Mouse (Mus musculus) c-Kit-positive CD71-positive TER-119-negative erythroid progenitor cells, embryonic 14.5 days (primary cell): ENCODE results near the gene Zfp36l2.
A peak's percentile ranks its signal among the peaks of the same experiment; 100 is the strongest.
"Not testable (repeated sequence)": the region's sequence is repeated elsewhere in the genome, so short reads cannot be mapped to it uniquely, and the experiment has no call there.

ENCODE experiments used
- DNase-seq: peaks from one replicate; pipeline ENCODE4 v3.0.0-alpha.2; 2013; ENCODE audit warnings: low read depth

Gene Zfp36l2

DNA sequence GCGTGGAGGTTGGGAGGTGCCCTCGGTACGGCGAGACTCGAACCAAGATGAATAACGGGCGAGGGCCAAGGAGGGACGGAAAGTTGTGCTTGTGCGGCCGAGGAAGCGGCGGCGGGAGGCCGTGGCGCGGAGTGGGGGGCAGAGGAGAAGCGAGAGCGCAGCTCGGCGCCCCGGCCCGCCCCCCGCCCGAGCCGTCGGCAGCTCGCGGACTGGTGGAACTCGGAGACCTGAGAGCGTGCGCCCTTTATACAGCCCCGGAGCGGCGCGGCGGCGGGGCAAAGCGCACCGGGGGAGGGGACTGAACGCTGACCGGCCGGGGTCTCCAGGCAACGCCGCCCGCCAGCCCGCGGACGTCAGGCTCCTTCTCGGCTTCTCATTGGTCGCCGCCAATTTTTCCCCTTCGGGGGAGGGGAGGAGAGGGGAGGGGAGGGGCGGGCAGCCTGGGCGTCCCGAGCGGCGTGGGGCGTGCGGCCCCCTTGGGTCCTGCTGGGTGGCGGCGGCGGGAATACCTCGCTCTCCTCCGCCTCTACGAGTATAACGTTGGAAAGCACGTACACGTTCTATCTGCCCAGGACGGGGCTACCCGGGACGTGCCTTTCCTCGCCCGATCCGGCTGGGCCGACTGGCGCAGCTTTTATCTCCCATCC lies at the start of gene Zfp36l2:
TSS of gene Zfp36l2 (minus strand) at position 221 of the 647 bp plus-strand sequence.
- DNase-seq, result peak; percentile 77

DNA sequence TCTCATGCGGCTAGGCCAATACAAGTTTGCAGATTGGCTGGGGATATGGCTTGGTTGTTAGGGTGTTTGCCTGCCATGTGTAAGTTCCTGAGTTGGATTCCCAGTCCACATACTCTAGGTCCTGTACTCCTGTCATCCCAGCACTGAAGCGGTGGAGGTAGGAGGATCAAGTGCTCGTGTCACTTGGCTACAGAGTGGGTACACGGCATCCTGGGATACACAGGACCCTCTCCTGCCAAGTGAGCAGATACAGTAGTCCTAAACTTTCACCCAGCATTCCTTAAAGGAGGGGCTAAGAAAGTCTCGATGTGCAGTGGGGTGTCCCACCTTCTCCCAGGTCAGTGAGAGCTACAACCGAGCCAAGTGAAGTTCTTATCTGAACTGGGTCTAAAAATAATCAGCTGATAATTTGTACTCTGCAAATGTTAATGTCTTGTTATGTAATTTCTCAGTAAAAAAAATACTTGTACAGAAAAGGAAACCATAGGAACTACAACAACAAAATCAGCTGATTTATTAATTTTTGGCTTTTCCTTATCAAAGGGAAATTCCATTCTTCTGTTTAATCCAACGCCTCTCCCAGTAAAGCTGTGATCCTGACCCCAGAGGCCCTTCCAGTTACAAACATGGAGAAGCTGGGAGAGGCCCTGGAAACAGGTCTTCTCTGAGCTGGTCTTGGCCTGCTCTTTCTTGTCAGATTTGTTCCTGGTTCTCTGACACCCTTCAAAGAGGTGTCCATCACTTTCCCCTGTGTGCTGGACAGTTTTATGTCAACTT lies 49.2 kb upstream of the Zfp36l2 start:
- no peak for DNase-seq

DNA sequence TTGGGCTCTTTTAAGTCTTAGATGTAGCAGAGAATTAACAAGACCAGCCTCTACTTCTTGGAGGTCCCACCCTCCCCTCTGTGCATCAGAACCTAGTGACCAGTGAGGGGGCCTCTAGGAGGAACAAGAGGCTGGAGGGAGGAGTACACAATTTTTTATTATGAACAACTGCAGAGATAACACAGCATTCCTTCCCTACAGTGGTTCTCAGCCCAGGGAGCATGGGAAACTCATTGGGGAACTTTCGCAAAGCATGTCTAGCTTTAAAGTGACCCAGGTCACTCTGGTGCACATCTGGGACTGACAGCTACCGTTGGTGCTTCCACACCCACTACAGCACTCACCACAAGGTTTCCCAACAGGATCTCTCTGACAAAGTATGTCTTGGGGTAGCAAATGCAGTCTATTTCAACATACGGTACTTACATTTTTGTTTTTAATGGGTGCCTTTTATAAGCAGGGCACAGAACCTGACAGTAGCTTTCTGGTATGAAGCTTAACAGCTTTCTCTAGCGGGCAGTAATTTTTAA lies 47.7 kb upstream of the Zfp36l2 start:
- no peak for DNase-seq

DNA sequence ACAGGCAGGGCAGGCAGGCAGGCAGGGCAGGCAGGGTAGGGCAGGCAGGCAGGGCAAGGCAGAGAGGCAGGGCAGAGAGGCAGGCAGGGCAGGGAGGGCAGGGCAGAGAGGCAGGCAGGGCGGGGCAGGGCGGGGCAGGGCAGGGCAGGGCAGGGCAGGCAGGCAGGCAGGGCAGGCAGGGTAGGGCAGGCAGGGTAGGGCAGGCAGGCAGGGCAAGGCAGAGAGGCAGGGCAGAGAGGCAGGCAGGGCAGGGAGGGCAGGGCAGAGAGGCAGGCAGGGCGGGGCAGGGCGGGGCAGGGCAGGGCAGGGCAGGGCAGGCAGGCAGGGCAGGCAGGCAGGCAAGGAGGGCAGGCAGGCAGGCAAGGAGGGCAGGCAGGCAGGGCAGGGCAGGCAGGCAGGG lies 47.0 kb upstream of the Zfp36l2 start:
- not testable (repeated sequence) for DNase-seq

DNA sequence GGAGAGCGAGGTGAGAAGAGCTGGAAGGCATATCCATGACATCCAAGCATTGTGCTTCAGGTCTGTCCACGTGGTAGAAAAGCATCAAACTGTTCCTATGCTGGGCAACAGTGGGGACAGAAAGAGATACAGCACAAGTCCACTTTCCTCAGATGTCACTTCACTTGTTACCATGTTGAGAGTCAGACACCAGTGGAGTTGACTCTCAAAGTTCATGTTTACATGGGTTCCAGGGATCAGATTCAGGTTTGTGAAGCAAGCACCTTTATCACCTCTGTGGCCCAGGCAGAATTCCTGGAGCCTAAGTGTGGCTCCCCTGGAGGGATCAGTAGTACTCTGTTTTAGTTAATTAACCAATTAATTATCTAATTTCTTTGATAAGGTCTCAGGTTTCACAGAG lies 46.0 kb upstream of the Zfp36l2 start:
- DNase-seq, result no peak

DNA sequence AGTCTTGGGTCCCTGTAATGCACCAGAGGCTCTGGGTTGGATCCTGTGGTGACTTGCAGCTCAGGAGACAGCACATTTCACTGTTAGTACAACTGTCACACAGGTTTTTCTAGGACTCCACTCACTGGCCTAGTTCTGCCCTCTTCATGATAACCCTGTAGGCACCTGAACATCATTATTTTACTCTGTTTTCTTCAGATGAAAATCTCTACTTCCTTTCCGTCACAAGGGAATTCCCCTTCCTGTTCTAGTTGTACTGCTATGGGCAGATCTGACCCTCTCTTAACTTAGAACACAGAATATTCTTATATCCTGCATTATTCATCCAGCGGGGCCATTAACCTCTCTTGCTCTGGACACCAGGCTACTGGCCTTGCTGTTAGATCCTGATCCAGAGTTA lies 43.6 kb upstream of the Zfp36l2 start:
- no peak for DNase-seq

DNA sequence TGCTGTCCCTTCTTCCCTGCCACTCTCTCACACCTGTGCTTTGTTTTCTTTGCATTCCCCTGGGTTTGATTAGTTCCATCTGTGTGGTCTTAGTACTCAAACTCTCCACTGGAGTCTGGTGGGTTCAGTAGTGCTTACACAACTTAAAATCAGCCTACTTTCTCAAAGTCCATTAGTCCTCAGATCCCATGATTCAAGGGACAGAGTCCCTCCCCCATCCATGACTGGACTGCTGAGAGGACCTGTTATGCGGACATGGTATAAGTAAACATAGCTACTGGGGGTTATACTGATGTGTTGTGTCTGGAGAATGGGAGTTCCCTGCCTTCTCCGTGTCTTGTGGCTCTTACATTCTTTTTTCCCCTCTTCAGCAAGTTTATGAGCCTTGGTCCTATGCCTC lies 40.5 kb upstream of the Zfp36l2 start:
- DNase-seq, result no peak

DNA sequence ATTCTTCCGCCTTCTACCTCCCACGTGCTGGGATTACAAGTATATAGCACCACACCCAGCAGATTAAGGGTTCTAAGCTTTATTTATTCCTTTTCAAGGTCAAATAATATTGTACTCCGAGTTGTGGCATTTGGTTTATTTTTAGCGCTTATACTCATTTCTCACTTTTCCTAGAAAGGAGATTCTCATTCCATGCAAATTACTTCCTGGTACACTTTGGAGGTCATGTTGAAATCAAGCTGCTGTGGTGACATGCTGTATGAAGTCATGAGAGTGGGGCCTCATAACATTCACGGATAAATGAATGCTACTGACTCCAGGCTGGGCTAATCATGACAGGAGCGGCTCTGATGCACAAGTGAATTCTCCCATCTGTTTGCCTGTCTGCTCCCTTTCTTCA lies 38.9 kb upstream of the Zfp36l2 start:
- DNase-seq, result no peak

DNA sequence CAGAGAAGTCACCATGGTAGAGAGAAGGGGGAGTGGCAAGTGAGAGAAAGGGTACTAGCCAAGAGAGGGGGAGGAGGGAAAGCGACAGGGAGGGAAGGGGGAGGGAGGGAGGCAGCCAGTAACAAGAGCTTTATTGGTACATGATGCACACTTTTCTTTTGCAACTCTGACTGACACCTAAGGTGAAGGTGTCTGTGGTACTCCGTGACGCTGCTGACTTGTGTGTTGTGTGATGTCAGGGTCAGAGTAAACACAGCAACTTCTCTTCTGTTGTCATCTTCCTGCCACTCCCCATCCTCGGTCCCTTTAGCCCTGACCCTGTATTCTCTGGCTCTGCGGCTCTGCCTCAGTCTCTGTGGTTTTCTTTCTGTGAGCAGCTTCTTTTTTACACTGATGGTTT lies 38.5 kb upstream of the Zfp36l2 start:
- DNase-seq, result no peak

DNA sequence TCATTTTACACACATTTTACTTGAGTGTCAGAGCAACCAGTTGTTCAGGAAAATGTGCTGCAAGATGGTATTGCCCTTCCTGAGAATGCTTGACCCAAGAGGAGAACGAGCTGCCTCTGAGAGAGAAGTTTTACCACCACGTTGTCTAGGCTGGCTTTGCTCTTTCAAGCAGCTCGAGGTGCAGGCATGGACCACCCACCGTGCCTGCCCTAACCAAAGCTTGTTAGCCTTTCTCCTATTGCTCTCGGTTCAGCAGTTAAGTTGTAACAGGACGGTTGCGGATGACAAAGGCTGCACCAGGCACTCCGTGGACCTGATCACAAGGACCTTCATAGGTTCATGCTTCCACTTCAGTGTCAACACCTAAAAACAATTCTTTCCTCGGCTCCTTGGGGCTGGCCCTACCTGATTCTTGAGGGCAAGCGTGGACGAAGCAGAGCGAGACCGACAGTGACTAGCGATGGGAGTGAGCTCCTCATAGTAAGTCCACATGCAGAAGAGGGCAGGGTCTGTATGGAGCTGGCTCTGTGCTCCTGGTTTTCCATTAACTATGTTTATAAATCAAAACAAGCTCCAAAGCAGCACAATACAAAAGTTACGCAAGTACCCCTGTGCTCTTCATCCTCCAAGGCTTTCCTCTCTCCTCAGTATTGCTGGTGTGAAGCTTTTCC lies 36.6 kb upstream of the Zfp36l2 start:
- DNase-seq, result no peak

DNA sequence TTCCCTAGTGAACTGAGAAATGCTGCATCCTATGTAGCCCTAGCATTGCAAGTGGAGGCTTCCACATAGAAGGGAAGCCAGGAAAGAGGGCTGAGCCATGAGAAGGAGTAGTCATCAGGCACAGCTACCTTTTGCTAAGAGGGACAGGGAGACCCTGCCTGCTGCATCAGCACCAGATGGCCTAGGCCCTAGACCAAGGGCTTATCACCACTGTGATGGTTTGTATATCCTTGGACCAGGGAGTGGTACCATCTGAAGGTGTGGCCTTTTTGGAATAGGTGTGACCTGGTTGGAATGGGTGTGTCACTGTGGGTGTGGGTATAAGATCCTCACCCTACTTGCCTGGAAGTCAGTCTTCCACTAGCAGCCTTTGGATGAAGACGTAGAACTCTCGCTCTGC lies 31.1 kb upstream of the Zfp36l2 start:
- not testable (repeated sequence) for DNase-seq

DNA sequence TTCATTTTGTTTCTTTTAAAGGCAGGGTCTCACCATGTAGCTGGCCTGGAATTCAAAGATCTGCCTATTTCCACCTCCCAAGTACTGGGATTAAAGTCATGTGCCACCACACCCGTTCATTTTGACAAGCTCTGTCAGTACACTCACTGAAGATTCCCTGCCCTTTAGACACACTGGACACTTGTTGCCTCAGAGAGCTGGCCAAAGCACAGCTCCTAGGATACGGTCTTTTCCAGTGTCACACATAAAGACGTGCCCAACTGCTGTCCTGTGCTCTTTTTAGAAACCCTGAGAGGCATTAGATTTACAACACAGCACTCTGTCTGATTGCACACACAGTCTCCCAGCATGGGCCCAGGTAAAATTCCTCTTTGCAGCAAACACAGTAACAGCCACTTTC lies 29.9 kb upstream of the Zfp36l2 start:
- no peak for DNase-seq

DNA sequence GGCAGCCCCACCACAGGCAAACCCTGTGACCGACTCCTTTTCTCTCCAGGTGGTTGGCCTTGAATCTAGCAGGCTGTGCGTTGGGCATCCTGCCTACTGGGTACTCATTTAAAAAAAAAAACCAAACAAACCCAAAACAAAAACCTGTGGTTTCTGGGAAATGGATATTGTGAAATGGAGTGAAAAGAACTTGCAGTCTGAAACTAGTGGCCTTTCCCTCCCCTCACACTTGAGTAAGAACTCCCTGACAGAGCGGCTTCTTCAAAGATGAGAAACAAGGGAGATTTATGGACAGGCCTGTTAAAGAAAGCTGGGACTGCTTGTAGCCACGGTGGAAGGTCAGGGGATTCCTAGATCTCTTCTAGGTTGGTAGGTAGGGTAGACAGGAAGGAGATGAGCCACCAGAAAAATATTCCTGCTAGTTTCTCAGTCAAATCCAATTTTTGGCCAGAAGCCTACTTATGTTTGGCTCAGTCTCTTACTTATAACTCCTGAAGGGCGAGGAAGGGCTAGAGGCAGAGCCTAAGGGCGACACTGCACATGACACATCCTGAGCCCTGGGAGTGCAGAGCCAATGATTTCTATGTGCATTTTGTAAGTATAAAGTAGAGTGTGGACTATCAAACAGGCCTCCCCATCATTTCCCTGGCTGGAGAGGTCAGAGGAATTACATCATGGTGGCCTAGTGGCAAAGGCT lies 27.7 kb upstream of the Zfp36l2 start:
- DNase-seq, result no peak

DNA sequence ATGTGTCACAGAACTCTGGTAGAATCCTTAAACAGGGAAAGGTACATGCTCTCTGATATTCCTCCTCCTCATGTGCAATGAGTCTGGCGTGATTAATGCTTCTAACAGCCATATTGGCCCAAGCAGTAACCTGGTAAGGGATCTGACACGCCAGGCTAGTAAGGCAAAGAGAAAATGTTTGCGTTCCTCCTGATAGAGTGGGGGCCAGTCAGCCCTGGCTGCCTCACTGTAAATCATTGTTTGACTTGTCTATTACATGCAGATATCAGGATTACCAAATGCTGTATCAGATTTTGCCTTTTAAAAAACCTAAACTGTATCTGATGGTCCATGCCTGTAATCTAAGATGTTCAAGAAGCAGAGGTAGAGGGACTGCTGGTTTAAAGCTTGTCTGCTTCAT lies 25.7 kb upstream of the Zfp36l2 start:
- no peak for DNase-seq

DNA sequence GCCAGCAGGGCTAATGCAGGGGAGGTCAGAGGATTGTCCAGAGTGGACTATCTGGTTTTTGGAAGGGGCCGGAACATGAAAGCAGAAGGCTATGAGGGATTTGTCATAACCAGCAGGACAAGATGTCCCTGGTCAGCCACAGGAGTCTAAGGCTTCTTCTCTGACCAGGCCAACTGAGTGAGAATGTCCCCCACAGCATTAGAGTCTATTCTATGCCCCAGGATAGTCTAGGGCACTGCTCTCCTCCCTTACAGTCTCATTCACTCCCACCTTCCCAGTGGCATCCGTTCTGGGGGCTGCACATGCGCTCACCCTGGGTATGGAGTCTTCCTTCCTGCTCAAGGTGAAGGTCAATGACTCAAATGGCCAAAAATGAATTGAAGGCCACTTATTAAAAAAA lies 19.9 kb upstream of the Zfp36l2 start:
- no peak for DNase-seq

DNA sequence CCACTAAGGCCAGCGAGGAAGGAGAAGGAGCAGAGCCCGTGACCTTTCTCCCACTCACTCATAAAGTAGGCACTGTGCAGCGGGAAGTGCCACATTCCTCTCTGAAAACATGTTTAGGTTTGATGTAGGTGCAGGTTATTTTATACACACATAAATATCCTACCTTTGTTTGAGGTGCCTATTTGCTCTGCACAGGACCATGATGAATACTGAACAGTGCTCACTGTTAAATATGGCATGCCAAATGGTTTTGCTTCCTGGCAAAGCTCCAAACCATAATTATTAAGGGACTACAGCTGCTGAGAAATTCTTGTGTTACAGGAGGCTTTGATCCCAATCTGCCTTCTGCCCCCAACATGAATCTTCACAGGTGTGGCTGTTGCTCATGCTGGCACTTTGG lies 18.5 kb upstream of the Zfp36l2 start:
- no peak for DNase-seq

DNA sequence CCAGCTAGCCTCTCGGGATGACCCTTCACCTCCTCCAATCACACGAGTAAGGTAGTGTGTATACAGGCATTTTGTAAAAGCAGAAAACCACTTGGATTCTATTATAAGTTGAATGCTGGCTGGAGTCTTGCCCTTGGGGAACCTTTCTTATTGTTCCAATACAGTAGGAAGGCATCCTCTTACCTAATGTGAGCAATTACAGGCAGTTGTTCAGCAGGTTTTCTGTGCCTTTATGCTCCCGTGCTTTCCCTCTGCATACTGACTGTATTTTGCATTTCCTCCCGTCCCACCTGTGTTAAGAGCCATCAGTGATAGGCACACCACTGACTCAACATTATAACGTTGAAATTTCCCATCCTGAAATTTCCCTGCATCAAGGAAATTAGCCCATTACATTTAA lies 17.2 kb upstream of the Zfp36l2 start:
- no peak for DNase-seq

DNA sequence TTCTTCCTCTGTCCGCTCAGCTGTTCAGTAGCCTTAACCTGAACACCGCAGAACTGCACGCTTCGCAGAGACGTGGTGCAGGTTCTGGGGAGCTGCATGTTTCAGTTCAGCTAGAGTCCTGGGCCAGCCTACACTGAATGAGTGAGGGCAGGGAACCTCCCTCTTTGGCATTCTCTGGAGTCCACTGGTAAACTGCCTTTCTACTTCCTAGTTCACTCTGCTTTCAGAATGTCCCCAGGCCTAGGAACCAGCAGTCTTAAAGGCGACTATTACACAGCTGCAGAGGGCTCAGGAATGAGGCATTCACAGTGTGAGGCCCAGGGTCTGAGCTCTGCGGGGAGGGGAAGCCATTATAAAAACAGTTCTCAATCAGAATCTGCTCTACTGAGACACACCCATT lies 15.6 kb upstream of the Zfp36l2 start:
- DNase-seq, result no peak

DNA sequence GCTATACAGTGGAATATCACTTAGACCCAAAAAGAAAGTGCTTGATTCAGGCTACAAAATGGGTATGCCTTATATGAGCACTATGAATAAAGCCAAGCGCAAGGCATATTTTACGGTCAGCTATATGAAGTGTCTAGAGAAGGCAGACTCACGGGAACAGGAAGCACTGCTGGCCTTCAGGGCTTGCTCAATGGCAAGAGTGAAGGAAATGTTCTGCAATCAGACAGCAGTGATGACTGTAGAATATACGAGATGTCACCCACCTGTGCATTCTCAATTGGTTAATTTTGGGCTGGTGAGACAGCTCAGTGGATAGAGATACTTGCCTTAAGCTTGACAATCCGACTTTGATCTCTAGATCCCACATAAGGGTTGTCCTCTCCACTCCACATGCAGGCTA lies 13.4 kb upstream of the Zfp36l2 start:
- no peak for DNase-seq

DNA sequence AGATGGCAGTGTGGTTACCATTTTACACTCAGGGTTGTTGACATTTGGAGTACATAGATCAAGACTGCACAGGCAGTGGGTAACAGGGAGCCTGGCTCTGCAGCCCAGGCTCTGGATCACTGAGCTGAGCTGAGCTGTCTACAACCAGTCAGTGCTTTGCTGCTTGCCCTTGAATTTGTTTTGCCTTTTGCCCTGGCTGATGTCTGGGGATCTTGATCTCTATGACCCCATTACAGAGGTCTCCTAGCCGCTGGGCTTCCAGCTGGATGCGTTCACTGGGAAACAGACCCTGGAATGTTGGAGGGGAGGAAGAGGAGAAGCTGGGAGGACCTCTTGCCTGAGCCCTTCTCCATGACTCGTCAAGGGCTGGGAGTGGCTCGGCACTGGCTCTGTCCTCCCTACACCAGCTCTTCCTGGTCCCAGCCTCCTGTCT lies 10.2 kb upstream of the Zfp36l2 start:
- no peak for DNase-seq

DNA sequence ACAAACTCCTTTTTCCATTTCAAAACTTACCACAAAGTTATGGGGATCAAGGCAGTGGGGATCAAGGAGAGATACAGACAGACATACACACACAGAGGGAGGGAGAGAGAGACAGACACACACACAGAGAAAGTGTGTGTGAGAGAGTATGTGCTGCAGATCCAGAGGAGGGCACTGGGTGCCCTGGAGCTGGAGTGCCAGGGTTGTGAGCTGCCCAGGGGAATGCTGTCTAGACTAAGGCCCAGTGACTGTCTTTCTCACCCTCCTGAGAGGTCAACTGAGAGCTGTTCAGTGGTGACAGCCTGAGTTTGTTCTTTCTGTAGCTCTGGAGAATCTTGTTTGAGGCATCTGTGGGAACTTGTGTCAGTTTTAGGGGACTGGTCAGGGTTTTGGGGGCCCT lies 8.6 kb upstream of the Zfp36l2 start:
- no peak for DNase-seq

DNA sequence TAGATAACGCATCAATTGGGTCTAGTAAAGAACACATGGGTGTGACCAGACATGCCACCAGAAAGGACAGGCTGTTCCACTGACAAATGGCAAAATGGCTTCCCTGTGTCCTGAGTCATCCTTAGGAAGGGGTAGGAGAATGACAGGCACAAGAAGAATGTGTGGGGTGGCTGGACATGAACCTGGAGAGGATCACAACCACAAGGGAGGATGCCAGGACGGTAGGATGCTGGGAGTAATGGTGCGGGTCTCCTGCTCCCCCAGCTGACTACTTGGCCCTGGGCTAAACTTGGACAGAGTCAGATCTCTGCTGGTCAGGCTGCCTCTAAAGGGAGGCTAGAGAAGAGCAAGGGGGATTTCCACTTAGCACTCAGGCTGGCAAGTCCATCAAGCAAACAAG lies 8.1 kb upstream of the Zfp36l2 start:
- no peak for DNase-seq
